Mouse (Mus musculus) spleen, adult 18-20 months (tissue): ENCODE data around the gene Cyp27b1.
"Not testable (repeated sequence)": the region's sequence is repeated elsewhere in the genome, so short reads cannot be mapped to it uniquely, and the experiment has no call there.

ENCODE experiments used
- DNase-seq, 2 experiments: peaks; one replicate each; pipeline ENCODE4 v3.0.0; 2022; ENCODE audit warnings: mixed read lengths in 2 of 2

Cyp27b1 gene

GRCm38 (mm10) chr10:127070190-127071121 is 22.4 kb downstream of the Cyp27b1 start, which contains the start of gene Tspan31:
Gene Tspan31 (minus strand): TSS chr10:127070264.
- DNase-seq, result peak; percentile 50 to 58

DNA sequence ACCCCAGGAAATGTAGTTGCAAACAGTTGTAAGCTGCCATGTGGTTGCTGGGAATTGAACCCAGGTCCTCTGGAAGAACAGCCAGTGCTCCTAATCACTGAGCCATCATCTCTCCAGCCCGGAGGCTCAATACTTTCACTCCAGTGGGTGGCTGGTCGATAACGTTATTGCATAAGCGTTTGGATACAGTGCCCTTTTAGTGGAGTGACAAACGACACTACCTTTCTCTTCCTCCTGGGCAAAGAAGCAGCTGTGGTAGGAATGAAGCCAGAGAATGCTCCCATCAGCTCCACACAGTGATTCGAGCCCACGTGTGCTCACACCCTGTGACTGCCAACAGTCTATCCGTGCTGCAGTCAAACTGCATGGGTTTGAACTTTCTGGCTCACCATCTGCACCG is 23.2 kb downstream of the Cyp27b1 start:
- no peak for DNase-seq

- not testable (repeated sequence) for DNase-seq
Measured at GRCm38 (mm10) chr10:127072270-127072669, 24.2 kb downstream of the Cyp27b1 start.

DNA sequence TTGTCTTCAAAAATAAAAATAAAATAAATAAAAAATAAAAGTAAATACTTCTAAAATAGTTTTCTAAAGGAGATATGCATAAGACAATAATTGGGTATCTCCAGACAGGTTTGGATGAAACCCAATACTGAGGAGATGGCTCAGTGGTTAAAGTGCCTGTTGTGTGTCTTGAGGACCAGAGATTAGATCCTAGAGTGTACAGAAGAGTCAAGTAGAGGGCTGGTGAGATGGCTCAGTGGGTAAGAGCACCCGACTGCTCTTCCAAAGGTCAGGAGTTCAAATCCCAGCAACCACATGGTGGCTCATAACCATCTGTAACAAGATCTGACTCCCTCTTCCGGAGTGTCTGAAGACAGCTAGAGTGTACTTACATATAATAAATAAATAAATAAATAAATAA is 24.9 kb downstream of the Cyp27b1 start:
- not testable (repeated sequence) for DNase-seq

DNA sequence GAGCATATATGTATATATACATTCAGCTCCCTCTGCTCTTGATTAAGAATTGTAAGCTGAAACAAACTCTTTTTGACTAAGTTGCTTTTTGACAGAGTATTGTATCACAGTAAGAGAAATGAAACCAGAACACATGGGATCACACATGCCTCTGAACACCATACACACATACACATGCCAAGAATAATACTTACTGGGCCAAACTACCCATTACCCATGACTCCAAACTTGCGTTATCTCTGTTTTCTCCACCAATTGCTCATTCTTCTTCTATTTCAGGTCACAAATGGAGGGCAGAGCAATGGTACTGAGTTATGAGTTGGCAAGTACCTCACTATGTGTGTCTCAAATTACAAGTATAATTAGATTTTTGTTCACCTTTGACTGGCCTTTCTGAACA is 25.9 kb downstream of the Cyp27b1 start:
- DNase-seq, result no peak

DNA sequence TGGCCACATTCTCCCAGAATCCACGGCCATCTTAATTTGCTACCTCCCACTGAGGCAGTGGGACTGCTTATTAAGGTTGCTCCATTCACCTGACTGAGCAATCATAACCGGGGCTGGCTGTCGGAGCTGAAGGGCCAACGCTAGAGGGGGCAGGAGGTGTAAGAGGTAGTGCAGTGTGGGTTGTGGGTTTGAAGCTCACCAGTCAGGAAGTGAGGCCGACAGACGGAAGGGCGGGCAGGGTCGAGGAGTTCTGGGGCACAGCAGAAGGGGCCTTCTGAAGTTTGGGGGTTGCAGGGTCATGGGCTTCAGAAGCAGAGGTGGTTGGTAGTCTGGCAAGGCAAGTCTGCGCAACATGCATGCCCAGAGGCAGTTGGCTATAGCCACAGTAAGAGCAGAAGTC is 27.0 kb downstream of the Cyp27b1 start, which contains the start of gene Agap2:
Agap2 (plus strand) TSS at position 205 of the 400 bp plus-strand sequence.
- DNase-seq, result peak; percentile 75 to 79

DNA sequence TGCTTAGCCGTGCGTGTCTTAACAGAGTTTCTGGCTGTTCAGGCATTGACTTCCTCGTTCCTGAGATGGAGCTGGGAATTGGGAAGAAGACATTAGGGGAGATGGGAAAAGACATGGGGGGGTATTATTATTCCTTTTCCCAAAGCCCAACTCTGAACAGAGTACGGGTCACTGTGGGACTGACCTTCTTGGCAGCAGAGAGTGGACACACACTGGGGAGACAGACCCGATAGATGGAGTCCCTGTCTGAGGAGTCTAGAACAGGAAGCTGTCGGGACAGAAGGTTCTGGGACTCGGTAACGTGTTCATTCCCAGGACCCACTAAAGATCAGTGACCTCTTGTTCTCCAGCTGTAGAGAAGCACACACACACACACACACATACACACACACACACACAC is 27.6 kb downstream of the Cyp27b1 start:
- no peak for DNase-seq

DNA sequence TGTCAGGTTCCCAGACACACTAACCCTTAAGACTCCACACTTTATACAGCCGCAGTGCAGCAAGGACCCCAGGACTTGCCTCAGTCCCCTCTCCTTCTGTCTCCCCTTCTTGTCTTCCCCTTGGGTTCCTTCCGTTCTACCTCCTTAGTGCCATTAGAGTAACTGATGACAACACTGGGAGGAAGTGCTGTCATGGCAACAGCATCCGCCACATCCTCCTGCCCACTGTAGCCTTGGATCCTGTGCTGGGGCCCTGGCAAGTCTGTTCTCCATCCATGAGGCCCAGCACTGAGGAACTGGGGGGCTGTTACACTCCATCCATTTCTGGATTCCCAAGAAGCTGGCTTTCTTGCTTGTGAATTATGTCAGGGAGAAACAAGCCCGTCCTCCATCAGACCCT is 28.0 kb downstream of the Cyp27b1 start:
- DNase-seq, result peak; percentile 40 to 55

DNA sequence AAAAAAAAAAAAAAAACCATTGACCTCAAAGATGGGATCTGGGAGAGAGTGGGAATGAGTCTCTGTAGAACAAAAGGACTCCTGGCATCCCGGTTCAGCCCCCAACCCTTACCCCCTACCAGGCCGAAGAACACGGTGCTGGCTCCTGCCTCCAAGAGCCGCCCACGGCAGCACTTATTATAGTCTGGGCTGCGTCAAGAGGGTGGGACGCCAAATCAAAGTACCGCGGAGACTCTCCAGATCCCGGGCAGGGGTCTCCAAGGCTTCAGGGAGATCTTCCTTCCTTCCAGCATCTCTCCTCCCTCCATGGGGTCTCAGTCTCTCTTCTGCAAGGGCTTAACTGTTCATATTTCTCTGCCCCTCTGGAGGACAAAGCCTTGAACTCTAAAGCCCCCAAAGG is 29.5 kb downstream of the Cyp27b1 start:
- DNase-seq, result no peak

DNA sequence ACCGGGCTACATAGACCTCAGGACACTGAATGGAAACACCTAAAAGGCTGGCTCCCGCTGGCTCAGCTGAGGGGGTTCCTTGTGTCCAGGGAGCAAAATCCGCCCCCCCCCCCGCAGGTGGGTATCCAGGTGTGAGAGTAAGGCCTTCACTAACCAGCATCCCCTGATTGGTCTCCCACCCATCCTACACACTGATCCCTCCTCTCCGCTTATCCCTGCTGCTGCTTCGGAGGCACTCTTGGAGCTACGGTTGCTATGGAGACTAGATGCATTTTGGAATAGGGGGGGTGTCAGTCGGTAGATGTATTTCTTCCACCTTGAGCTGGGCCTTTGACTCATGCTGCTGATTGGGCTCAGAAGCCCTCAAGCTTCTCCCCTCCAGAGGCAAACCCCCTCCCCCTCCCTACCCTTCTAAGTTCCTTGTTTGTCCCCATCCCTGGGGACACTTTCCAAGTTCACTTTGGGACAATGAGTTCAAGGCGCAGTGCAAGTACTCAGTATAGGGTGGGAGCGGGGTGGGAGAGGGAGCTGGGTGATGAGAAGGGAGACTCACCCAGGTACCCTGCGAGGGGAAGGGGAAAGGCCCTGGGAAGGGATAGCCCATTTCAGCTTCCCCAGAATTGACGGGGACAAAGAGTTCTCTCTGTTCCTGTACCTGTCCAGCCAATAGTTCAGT is 30.1 kb downstream of the Cyp27b1 start:
- DNase-seq, result no peak

- DNase-seq, result no peak
Measured at GRCm38 (mm10) chr10:127078677-127079575, 30.9 kb downstream of the Cyp27b1 start.

- DNase-seq, result no peak
Measured at GRCm38 (mm10) chr10:127079665-127080391, 31.8 kb downstream of the Cyp27b1 start.

- no peak for DNase-seq
Measured at GRCm38 (mm10) chr10:127080901-127081780, 33.1 kb downstream of the Cyp27b1 start.

GRCm38 (mm10) chr10:127081996-127082620 is 34.1 kb downstream of the Cyp27b1 start:
- DNase-seq, result no peak

GRCm38 (mm10) chr10:127083292-127083914 is 35.4 kb downstream of the Cyp27b1 start:
- DNase-seq, result no peak

DNA sequence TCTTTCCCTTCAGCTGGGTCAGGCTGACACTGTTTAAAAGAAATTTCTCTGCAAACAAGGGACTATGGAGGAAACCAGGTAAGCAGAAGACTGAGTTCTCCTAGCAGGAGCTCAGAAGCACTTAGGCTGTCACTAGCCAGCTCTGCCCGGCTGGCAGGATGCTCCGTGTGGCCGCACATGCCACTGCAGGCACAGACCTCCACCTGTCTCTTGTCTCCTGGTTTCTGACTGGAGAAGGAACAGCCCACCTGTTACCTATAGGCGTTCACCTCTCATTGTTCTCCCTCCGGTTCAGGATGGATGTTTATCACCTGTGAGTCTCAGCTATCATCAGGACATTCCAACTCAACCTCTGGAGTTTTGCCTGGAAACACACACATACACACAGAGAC is 35.9 kb downstream of the Cyp27b1 start:
- DNase-seq, result no peak

DNA sequence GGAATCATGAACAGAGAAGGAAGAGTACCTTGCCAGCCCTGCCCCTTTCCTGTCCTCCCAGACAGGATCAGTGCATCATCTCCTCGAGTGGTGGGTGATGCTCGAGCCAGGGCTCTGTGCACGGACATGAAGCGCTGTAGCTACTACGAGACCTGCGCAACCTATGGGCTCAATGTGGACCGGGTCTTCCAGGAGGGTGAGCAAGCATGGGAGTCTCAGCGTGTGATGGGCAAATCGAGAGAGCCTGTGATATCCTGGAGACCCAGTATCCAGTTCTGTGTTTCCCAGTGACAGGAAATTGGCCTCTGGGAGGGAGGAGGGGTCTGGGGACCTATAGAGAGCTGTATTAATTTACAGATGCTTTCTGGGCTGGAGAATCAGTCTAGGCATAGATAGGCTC is 37.0 kb downstream of the Cyp27b1 start:
- no peak for DNase-seq

- DNase-seq, result no peak
Measured at GRCm38 (mm10) chr10:127085633-127086032, 37.6 kb downstream of the Cyp27b1 start.

GRCm38 (mm10) chr10:127090560-127091411 is 42.7 kb downstream of the Cyp27b1 start:
- no peak for DNase-seq
